Mouse (Mus musculus) C2C12 (cell line): ENCODE measurements at regions not wholly inside any gene's neighbourhood (a gene's known extent, or its start where the extent isn't known, plus 50 kb on each side); places are given as distances from the start of the nearest gene placed in this dataset.

Experiments used
- CEBPB ChIP-seq: IDR thresholded peaks from one replicate; pipeline ENCODE4 v1.6.1; 2011; ENCODE audit warnings: low read depth, mild to moderate bottlenecking, control low read depth, moderate library complexity
- CTCF ChIP-seq: IDR thresholded peaks from one replicate; pipeline ENCODE4 v1.5.1; 2011; ENCODE audit not compliant: control insufficient read depth, insufficient read depth, insufficient read length
- FOSL1 ChIP-seq: IDR thresholded peaks from one replicate; pipeline ENCODE4 v1.8.0; 2011; ENCODE audit warnings: mild to moderate bottlenecking, low read length; ENCODE audit not compliant: poor library complexity, insufficient read depth, severe bottlenecking
- MAX ChIP-seq: IDR thresholded peaks from one replicate; pipeline ENCODE4 v1.6.1; 2011; ENCODE audit warnings: mild to moderate bottlenecking, control low read depth
- USF1 ChIP-seq: IDR thresholded peaks from one replicate; pipeline ENCODE4 v1.6.1; 2011; ENCODE audit warnings: low read depth, mild to moderate bottlenecking, control low read depth, moderate library complexity

GRCm38 (mm10) chr10:96841128-96841527 is 224.3 kb downstream of the Btg1 start:
- TF ChIP-seq CTCF (no peak), CEBPB (no peak), USF1 (no peak), MAX (no peak), FOSL1 (no peak)
